Mouse (Mus musculus) embryonic fibroblast, embryonic 13.5 days (primary cell): ENCODE results near the gene Gpx8.

Experiments
- CTCF ChIP-seq: IDR thresholded peaks from 2 replicates; pipeline ENCODE4 v1.5.1; 2011; ENCODE audit warnings: mild to moderate bottlenecking, control low read depth, low read length, moderate library complexity, borderline replicate concordance; ENCODE audit not compliant: insufficient read depth
- POLR2A ChIP-seq: IDR thresholded peaks from 2 replicates; pipeline ENCODE4 v1.6.1; 2011; ENCODE audit warnings: low read depth, mild to moderate bottlenecking, control low read depth, low read length, moderate library complexity

GRCm38 (mm10) chr13:113084732-113085131 lies 38.5 kb upstream of the Gpx8 start:
- TF ChIP-seq POLR2A: no peak
- TF ChIP-seq CTCF: no peak
